Mouse (Mus musculus) spleen, adult 12 weeks (tissue): ENCODE data around the gene Csnk1g2.

ENCODE experiments used
- DNase-seq: peaks from one replicate; pipeline ENCODE4 v3.0.0; 2022; ENCODE audit warnings: low spot score

The Csnk1g2 gene

DNA sequence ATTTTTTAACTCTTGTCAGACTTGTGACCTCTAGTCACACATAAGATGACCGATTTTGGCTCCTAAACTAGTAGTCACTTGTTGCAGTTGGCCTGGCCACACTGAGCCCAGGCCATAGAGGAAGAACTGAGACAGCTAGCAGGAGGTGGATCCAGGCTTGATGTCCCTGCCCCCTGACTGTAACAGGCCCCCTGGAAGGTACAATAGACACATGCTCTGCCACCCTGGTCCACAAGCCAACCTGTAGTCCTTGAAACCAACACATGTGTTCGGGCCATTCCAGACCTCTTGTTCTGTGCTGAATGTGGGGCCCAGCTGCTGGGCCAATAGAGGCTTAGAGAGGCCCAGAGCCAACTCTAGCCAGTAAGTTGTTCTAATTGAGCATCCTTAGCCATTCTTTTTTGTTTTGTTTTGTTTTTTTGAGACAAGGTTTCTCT, 57.6 kb downstream of the Csnk1g2 start:
- DNase-seq, result no peak

DNA sequence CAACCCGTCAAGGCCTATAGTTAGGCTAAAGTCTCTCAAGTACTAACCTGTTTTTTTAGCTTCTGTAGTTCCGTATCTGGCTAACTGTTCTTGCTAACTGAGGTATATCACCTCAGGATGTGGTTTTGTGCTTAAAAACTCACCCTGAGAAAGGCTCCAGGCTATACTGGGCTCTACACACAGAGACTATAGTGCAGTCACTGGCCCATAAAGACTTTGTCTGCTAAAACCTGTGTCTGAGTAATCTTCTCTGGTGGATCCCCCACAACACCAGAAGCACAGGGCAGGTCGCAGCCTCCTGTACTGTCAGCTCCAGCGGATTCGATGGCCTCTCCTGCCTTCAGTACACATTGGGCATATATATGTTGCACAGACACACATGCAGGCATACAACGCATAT, 59.4 kb downstream of the Csnk1g2 start:
- no peak for DNase-seq

DNA sequence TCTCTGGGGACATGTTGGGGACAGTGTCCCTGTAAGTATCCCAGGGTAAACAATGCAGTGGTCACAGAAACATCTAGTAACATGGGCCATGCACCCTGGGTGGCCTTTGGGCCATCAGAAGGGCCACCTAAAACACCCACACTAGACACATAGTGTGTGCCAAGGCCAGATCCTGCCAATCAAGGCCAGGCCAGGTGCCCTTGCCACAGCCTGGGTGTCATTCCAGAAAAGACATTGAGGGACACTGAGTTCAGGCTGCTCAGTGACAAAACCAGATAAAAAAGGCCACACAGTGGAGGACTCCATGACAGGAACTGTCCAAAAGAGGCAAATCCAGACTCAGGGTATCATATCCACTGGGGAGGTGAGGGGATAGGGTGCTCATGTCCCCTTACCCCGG, 61.0 kb downstream of the Csnk1g2 start:
- DNase-seq, result no peak

DNA sequence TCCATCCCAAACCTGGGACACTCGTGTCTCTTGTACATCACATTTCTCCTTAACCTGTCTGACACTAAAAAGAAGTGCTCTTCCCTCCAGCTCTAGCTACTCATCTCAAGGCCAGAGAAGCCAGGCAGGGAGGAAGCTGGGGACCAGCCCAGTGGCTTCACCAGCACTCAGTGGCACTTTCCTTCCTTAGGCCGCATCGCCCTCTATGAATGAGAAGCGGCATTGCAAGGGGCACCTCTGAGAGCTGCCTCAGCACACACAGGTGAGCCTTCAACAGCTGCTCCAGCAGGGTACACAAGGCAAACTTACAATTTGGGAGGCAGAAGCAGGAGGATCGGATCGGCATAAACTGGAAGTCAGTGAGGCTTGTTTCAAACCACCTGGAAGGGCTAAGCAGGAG, 61.6 kb downstream of the Csnk1g2 start:
- DNase-seq, result peak; percentile 76

DNA sequence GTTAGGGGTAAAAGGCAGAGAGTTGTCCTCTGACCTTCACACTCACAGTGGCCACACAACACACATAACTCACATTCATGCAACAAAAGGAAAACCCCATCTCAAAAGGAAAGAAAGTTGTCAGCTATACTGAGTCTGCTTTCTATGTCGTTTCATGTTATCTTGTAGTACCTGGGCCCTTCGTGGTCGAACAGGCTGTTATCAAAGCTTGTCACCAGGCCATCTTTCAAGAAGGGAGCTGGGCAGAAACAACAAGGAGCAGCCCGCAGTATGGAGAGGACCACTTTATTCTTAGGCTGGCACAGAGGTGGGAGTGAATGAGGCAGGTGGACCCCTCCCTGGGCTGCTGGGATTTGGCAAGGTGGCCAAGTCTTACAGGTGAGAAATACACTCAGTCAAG, 62.3 kb downstream of the Csnk1g2 start:
- no peak for DNase-seq

DNA sequence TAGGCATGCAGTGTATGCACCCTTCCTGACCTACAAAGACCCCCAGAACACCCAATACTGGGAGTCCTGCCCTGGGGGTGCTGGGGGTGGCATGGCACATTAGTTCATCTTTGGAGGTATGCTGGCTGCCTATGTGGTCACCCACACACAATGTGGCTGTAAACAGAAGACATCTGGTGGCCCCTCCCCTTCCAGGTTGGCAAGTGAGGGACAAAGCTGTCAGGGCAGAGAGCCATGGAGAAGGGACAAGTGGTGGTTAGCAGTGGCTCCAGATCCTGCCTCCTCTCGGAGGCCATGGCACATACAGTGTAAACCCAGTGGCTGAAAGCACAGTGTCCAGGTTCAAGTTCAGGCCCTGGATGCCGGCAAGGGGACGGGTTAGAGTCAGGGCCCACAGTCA, 64.0 kb downstream of the Csnk1g2 start:
- DNase-seq, result no peak

DNA sequence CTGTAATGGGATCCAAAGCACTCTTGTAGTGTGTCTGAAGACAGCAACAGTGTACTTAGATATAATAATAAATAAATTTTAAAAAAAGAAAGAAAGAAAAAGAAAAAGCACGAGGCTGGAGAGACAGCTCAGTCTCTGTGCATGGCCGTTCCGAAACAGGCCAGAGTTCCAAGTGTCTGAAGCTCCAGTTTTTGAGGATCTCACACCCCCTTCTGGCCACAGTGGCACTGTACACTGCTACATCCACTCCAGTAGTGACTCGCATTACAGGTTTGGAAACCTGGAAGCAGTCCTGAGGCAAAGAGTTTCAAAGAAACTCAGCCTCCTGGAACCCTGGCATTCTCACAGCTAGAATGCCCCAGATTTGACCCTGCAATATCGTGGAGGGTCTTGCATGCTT, 65.2 kb downstream of the Csnk1g2 start:
- DNase-seq, result peak; percentile 62
